Mouse (Mus musculus) skeletal muscle tissue, adult 2 months (tissue): ENCODE data around the gene Arhgap6.

Experiments
- DNase-seq: peaks from one replicate; pipeline ENCODE4 v3.0.0-alpha.2; 2012; ENCODE audit warnings: low read depth, low spot score

Gene Arhgap6

GRCm38 (mm10) chrX:168977776-168978175 lies 182.9 kb downstream of the Arhgap6 start:
- peak; percentile 0 for DNase-seq

GRCm38 (mm10) chrX:168980370-168980769 lies 185.5 kb downstream of the Arhgap6 start:
- no peak for DNase-seq

GRCm38 (mm10) chrX:169007066-169007465 lies 212.2 kb downstream of the Arhgap6 start:
- DNase-seq = peak; percentile 13

GRCm38 (mm10) chrX:169012701-169013100 lies 217.8 kb downstream of the Arhgap6 start:
- no peak for DNase-seq

GRCm38 (mm10) chrX:169034390-169034789 lies 239.5 kb downstream of the Arhgap6 start:
- no peak for DNase-seq

- peak; percentile 70 for DNase-seq
These were observed 241.8 kb downstream of the Arhgap6 start for GRCm38 (mm10) chrX:169036403-169037296.

GRCm38 (mm10) chrX:169037401-169037800 lies 242.5 kb downstream of the Arhgap6 start:
- no peak for DNase-seq

- DNase-seq = no peak
These were observed 249.0 kb downstream of the Arhgap6 start for GRCm38 (mm10) chrX:169043872-169044271.

- DNase-seq = no peak
These were observed 252.7 kb downstream of the Arhgap6 start for GRCm38 (mm10) chrX:169047595-169047994.

GRCm38 (mm10) chrX:169049550-169049949 lies 254.7 kb downstream of the Arhgap6 start:
- no peak for DNase-seq

GRCm38 (mm10) chrX:169053907-169054476 lies 259.1 kb downstream of the Arhgap6 start:
- peak; percentile 4 for DNase-seq

- DNase-seq = no peak
These were observed 267.7 kb downstream of the Arhgap6 start for GRCm38 (mm10) chrX:169062555-169062954.

- no peak for DNase-seq
These were observed 270.4 kb downstream of the Arhgap6 start for GRCm38 (mm10) chrX:169065298-169065697.

GRCm38 (mm10) chrX:169065922-169066321 lies 271.0 kb downstream of the Arhgap6 start:
- DNase-seq = no peak

GRCm38 (mm10) chrX:169075020-169075419 lies 280.1 kb downstream of the Arhgap6 start:
- DNase-seq = no peak

- DNase-seq = no peak
These were observed 286.7 kb downstream of the Arhgap6 start for GRCm38 (mm10) chrX:169081609-169082008.

- DNase-seq = peak; percentile 11
These were observed 291.0 kb downstream of the Arhgap6 start for GRCm38 (mm10) chrX:169085871-169086270.

- DNase-seq = peak; percentile 18
These were observed 294.3 kb downstream of the Arhgap6 start for GRCm38 (mm10) chrX:169089221-169089620.

GRCm38 (mm10) chrX:169094601-169095000 lies 299.7 kb downstream of the Arhgap6 start:
- DNase-seq = no peak

GRCm38 (mm10) chrX:169095584-169095983 lies 300.7 kb downstream of the Arhgap6 start:
- no peak for DNase-seq

GRCm38 (mm10) chrX:169102665-169103064 lies 307.8 kb downstream of the Arhgap6 start:
- DNase-seq = no peak

GRCm38 (mm10) chrX:169106048-169106622 lies 311.2 kb downstream of the Arhgap6 start:
- DNase-seq = no peak

- no peak for DNase-seq
These were observed 312.5 kb downstream of the Arhgap6 start for GRCm38 (mm10) chrX:169107372-169107771.
